Mouse (Mus musculus): ENCODE measurements at regions not wholly inside any gene's neighbourhood (a gene's known extent, or its start where the extent isn't known, plus 50 kb on each side); places are given as distances from the start of the nearest gene placed in this dataset.

- Histone ChIP-seq H3K4me2 (ENCODE audit: low read depth, low read length, poor library complexity, severe bottlenecking) (no peak overlapping the region), H3K27me3 (ENCODE audit: insufficient read depth, low read length) (no peaks in the 10 kb centered on the region), H3K9me3 (ENCODE audit: low read length) (no peaks in the 10 kb centered on the region), H3K9ac (replicated peaks; ENCODE audit: low read length, poor library complexity, severe bottlenecking) (no peak overlapping the region), H3K4me3 (ENCODE audit: low read depth, low read length) (no peak overlapping the region), H3K4me1 (ENCODE audit: insufficient read depth, low read length) (no peaks in the 10 kb centered on the region), H3K36me3 (ENCODE audit: insufficient read depth, low read length) (no peaks in the 10 kb centered on the region), H3K27ac (ENCODE audit: low read depth, low read length) (no peak overlapping the region)
- no peak for TF ChIP-seq CTCF (IDR thresholded peaks at IDR 0.05)
- ATAC-seq (ENCODE audit: low FRiP score) (no peak), DNase-seq (ENCODE audit: low spot score) (no peak)
- 85% methylated on average over 12 of the region's 12 CpGs for WGBS
These were observed 121.7 kb upstream of the Cmc1 start for GRCm38 (mm10) chr9:118271681-118272080.

- 83% methylated on average over 11 of the region's 11 CpGs for WGBS
- Histone ChIP-seq H3K4me2 (ENCODE audit: low read depth, low read length, poor library complexity, severe bottlenecking) (no peak overlapping the region), H3K4me3 (ENCODE audit: low read depth, low read length) (no peak overlapping the region), H3K9ac (replicated peaks; ENCODE audit: low read length, poor library complexity, severe bottlenecking) (no peak overlapping the region), H3K36me3 (ENCODE audit: insufficient read depth, low read length) (no peaks in the 10 kb centered on the region), H3K27ac (ENCODE audit: low read depth, low read length) (no peak overlapping the region), H3K9me3 (ENCODE audit: low read length) (no peaks in the 10 kb centered on the region), H3K4me1 (ENCODE audit: insufficient read depth, low read length) (no peaks in the 10 kb centered on the region), H3K27me3 (ENCODE audit: insufficient read depth, low read length) (no peaks in the 10 kb centered on the region)
- DNase-seq (ENCODE audit: low spot score) (no peak), ATAC-seq (ENCODE audit: low FRiP score) (no peak)
- TF ChIP-seq CTCF (IDR thresholded peaks at IDR 0.05): no peak
These were observed 122.9 kb upstream of the Cmc1 start for GRCm38 (mm10) chr9:118272713-118273407.

- Histone ChIP-seq H3K9ac (replicated peaks; ENCODE audit: low read length, poor library complexity, severe bottlenecking) (no peak overlapping the region), H3K36me3 (ENCODE audit: insufficient read depth, low read length) (no peaks in the 10 kb centered on the region), H3K4me2 (ENCODE audit: low read depth, low read length, poor library complexity, severe bottlenecking) (no peak overlapping the region), H3K27me3 (ENCODE audit: insufficient read depth, low read length) (no peaks in the 10 kb centered on the region), H3K4me3 (ENCODE audit: low read depth, low read length) (no peak overlapping the region), H3K4me1 (ENCODE audit: insufficient read depth, low read length) (no peaks in the 10 kb centered on the region), H3K9me3 (ENCODE audit: low read length) (no peaks in the 10 kb centered on the region), H3K27ac (ENCODE audit: low read depth, low read length) (no peak overlapping the region)
- no peak for TF ChIP-seq CTCF (IDR thresholded peaks at IDR 0.05)
- 65% methylated on average over 3 of the region's 3 CpGs for WGBS
- no peak for DNase-seq (ENCODE audit: low spot score)
- no peak for ATAC-seq (ENCODE audit: low FRiP score)
These were observed 135.5 kb upstream of the Cmc1 start for GRCm38 (mm10) chr9:118285481-118285880.

GRCm38 (mm10) chr9:118287606-118288005 is 137.6 kb upstream of the Cmc1 start:
- Histone ChIP-seq H3K9ac (replicated peaks; ENCODE audit: low read length, poor library complexity, severe bottlenecking) (no peak overlapping the region), H3K4me2 (ENCODE audit: low read depth, low read length, poor library complexity, severe bottlenecking) (no peak overlapping the region), H3K27ac (ENCODE audit: low read depth, low read length) (no peak overlapping the region), H3K4me1 (ENCODE audit: insufficient read depth, low read length) (no peaks in the 10 kb centered on the region), H3K9me3 (ENCODE audit: low read length) (no peaks in the 10 kb centered on the region), H3K27me3 (ENCODE audit: insufficient read depth, low read length) (no peaks in the 10 kb centered on the region), H3K36me3 (ENCODE audit: insufficient read depth, low read length) (no peaks in the 10 kb centered on the region), H3K4me3 (ENCODE audit: low read depth, low read length) (no peak overlapping the region)
- DNase-seq (ENCODE audit: low spot score) (no peak), ATAC-seq (ENCODE audit: low FRiP score) (no peak)
- WGBS: 88% methylated on average over 9 of the region's 9 CpGs
- TF ChIP-seq CTCF (IDR thresholded peaks at IDR 0.05): no peak

GRCm38 (mm10) chr9:118292836-118293235 is 142.9 kb upstream of the Cmc1 start:
- Histone ChIP-seq H3K36me3 (ENCODE audit: insufficient read depth, low read length) (no peaks in the 10 kb centered on the region), H3K4me2 (ENCODE audit: low read depth, low read length, poor library complexity, severe bottlenecking) (no peak overlapping the region), H3K27ac (ENCODE audit: low read depth, low read length) (no peak overlapping the region), H3K4me1 (ENCODE audit: insufficient read depth, low read length) (no peaks in the 10 kb centered on the region), H3K9ac (replicated peaks; ENCODE audit: low read length, poor library complexity, severe bottlenecking) (no peak overlapping the region), H3K27me3 (ENCODE audit: insufficient read depth, low read length) (no peaks in the 10 kb centered on the region), H3K9me3 (ENCODE audit: low read length) (no peaks in the 10 kb centered on the region), H3K4me3 (ENCODE audit: low read depth, low read length) (no peak overlapping the region)
- DNase-seq (ENCODE audit: low spot score) (peak; percentile 31), ATAC-seq (ENCODE audit: low FRiP score) (no peak)
- no peak for TF ChIP-seq CTCF (IDR thresholded peaks at IDR 0.05)
- 88% methylated on average over 10 of the region's 10 CpGs for WGBS

- Histone ChIP-seq H3K36me3 (ENCODE audit: insufficient read depth, low read length) (no peaks in the 10 kb centered on the region), H3K9ac (replicated peaks; ENCODE audit: low read length, poor library complexity, severe bottlenecking) (no peak overlapping the region), H3K27ac (ENCODE audit: low read depth, low read length) (no peak overlapping the region), H3K4me2 (ENCODE audit: low read depth, low read length, poor library complexity, severe bottlenecking) (no peak overlapping the region), H3K4me1 (ENCODE audit: insufficient read depth, low read length) (no peaks in the 10 kb centered on the region), H3K27me3 (ENCODE audit: insufficient read depth, low read length) (no peaks in the 10 kb centered on the region), H3K9me3 (ENCODE audit: low read length) (no peaks in the 10 kb centered on the region), H3K4me3 (ENCODE audit: low read depth, low read length) (no peak overlapping the region)
- WGBS: 81% methylated on average over 8 of the region's 8 CpGs
- no peak for TF ChIP-seq CTCF (IDR thresholded peaks at IDR 0.05)
- DNase-seq (ENCODE audit: low spot score) (no peak), ATAC-seq (ENCODE audit: low FRiP score) (no peak)
These were observed 144.0 kb upstream of the Cmc1 start for GRCm38 (mm10) chr9:118294011-118294410.
